Mouse (Mus musculus): ENCODE measurements around the gene Eif4ebp2.

GRCm38 (mm10) chr10:61390148-61390547, 62.3 kb downstream of the Eif4ebp2 start:
- TF ChIP-seq POLR2A (IDR thresholded peaks at IDR 0.05; ENCODE audit: insufficient read length, low read depth) (no peak), CEBPB (IDR thresholded peaks at IDR 0.05; ENCODE audit: insufficient read depth, poor library complexity, severe bottlenecking) (no peak), MYOD1 (IDR thresholded peaks at IDR 0.05; ENCODE audit: control insufficient read depth in 1 of 3, insufficient read length in 2 of 3, low read depth in 2 of 3) (no peak), USF1 (IDR thresholded peaks at IDR 0.05; ENCODE audit: low read depth) (no peak)
